Mouse (Mus musculus) liver, embryonic 16.5 days (tissue): ENCODE measurements at regions not wholly inside any gene's neighbourhood (a gene's known extent, or its start where the extent isn't known, plus 50 kb on each side); places are given as distances from the start of the nearest gene placed in this dataset.

Experiments
- ATAC-seq: fragments of 200-750 bp; cut with Nextera tagmentation; 2 replicates; pipeline ENCODE4 v1.8.0; 2017; ENCODE audit warnings: low read depth, mild to moderate bottlenecking, moderate number of reproducible peaks, moderate library complexity
- H3K27ac ChIP-seq: fragments of 300-500 bp; sonication (generic); 2 replicates; pipeline ENCODE4 v1.5.1; 2014; ENCODE audit warnings: mild to moderate bottlenecking, low read length
- H3K27me3 ChIP-seq: fragments of 300-500 bp; sonication (generic); 2 replicates; pipeline ENCODE4 v1.6.1; 2014; ENCODE audit warnings: low read depth, low read length, mixed read lengths; ENCODE audit not compliant: control insufficient read depth, insufficient read depth
- H3K36me3 ChIP-seq: fragments of 300-500 bp; sonication (generic); 2 replicates; pipeline ENCODE4 v1.6.1; 2014; ENCODE audit warnings: mild to moderate bottlenecking; ENCODE audit not compliant: control insufficient read depth, insufficient read depth
- H3K4me1 ChIP-seq: fragments of 300-500 bp; sonication (generic); 2 replicates; pipeline ENCODE4 v1.6.1; 2014; ENCODE audit warnings: low read depth, low read length, mixed read lengths; ENCODE audit not compliant: control insufficient read depth
- H3K4me2 ChIP-seq: fragments of 300-500 bp; sonication (generic); 2 replicates; pipeline ENCODE4 v1.6.1; 2014; ENCODE audit warnings: low read depth, low read length, mixed read lengths
- H3K4me3 ChIP-seq: fragments of 300-500 bp; sonication (generic); 2 replicates; pipeline ENCODE4 v1.5.1; 2014; ENCODE audit warnings: low read depth, mild to moderate bottlenecking, low read length
- H3K9ac ChIP-seq: fragments of 300-500 bp; sonication (generic); 2 replicates; pipeline ENCODE4 v1.6.1; 2014; ENCODE audit warnings: low read depth, low read length
- H3K9me3 ChIP-seq: fragments of 300-500 bp; sonication (generic); replicated peaks from 2 replicates; pipeline ENCODE4 v1.6.1; 2016; ENCODE audit warnings: low read length; ENCODE audit not compliant: control insufficient read depth
- WGBS: fragments of 180-500 bp; shearing (Covaris S2); extraction: QIAGEN DNeasy Blood & Tissue Kit; methylation state at CpG from one replicate; pipeline ENCODE4 v1.1.7; 2014; ENCODE audit not compliant: insufficient replicate concordance; 5-methylcytosine and 5-hydroxymethylcytosine counted together

DNA sequence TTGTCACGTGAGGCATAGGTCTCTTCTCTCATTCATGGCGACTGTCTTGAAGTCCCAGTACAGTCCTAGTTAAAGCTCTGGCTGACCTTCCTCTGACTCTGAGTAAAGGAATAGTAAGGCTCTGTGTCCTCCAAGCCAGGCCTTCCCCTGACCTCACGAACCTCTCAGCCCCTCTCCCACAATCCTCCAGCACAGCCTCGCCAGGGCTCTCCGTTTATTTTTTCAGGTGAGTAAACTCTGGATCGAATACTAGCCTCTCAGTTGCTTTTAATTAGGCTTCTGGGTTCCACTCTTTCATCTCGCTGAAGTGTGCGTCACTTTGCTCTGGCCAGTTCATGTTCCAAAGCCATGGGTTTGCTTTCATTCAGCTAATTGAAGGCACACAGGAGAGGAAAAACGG lies 133.8 kb downstream of the Mylk4 start:
- Histone ChIP-seq H3K27me3 (no peaks in the 10 kb centered on the region), H3K36me3 (no peaks in the 10 kb centered on the region), H3K4me2 (no peak overlapping the region), H3K4me3 (no peak overlapping the region), H3K4me1 (no peaks in the 10 kb centered on the region), H3K9me3 (no peaks in the 10 kb centered on the region), H3K9ac (no peak overlapping the region), H3K27ac (no peak overlapping the region)
- 59% methylated on average over 9 of the region's 9 CpGs for WGBS
- no peak for ATAC-seq

GRCm38 (mm10) chr13:32643030-32643750 lies 140.6 kb downstream of the Mylk4 start:
- Histone ChIP-seq H3K9ac (no peak overlapping the region), H3K36me3 (no peaks in the 10 kb centered on the region), H3K27ac (no peak overlapping the region), H3K4me1 (no peaks in the 10 kb centered on the region), H3K27me3 (no peaks in the 10 kb centered on the region), H3K4me3 (no peak overlapping the region), H3K9me3 (no peaks in the 10 kb centered on the region), H3K4me2 (no peak overlapping the region)
- no peak for ATAC-seq
- WGBS, result 35% methylated on average over 5 of the region's 5 CpGs

DNA sequence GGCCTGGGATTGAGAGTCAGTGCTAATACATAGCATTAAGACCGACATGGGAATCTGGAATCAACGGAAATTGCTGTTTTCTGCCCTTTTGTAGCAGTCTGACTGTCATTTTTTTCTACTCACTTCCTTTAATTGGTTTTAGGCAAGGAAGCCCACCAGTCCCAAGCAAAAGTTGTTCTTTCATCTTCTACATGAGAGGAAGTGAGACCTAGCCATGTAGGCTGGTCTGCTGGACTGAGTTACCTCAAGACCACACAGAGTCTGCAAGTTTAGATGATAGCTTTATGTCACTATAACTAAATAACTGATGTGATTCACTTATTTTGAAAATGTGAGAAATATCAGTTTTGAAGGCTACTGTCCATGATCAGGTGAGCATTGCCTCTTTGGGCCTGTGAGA lies 142.8 kb downstream of the Mylk4 start:
- 72% methylated on average over 2 of the region's 2 CpGs for WGBS
- Histone ChIP-seq H3K27me3 (no peaks in the 10 kb centered on the region), H3K9me3 (no peaks in the 10 kb centered on the region), H3K4me1 (no peaks in the 10 kb centered on the region), H3K4me3 (no peak overlapping the region), H3K36me3 (no peaks in the 10 kb centered on the region), H3K9ac (no peak overlapping the region), H3K4me2 (no peak overlapping the region), H3K27ac (no peak overlapping the region)
- no peak for ATAC-seq

- no peak for ATAC-seq
- no peaks in the 10 kb centered on the region for H3K4me1 ChIP-seq
Observed at GRCm38 (mm10) chr13:32630122-32630732, 153.5 kb downstream of the Mylk4 start.

GRCm38 (mm10) chr13:32613916-32614315 lies 169.8 kb downstream of the Mylk4 start:
- H3K4me2 ChIP-seq, result no peak overlapping the region
- no peaks in the 10 kb centered on the region for H3K9me3 ChIP-seq
- H3K9ac ChIP-seq, result no peak overlapping the region
- H3K27ac ChIP-seq, result no peak overlapping the region
- no peaks in the 10 kb centered on the region for H3K27me3 ChIP-seq
- 59% methylated on average over 6 of the region's 6 CpGs for WGBS
- H3K36me3 ChIP-seq, result no peaks in the 10 kb centered on the region
- ATAC-seq, result no peak
- no peak overlapping the region for H3K4me3 ChIP-seq
- H3K4me1 ChIP-seq, result no peaks in the 10 kb centered on the region

More at GRCm38 (mm10) chr13:32630122-32630732, 153.5 kb downstream of the Mylk4 start:
- Histone ChIP-seq H3K4me3 (no peak overlapping the region), H3K36me3 (no peaks in the 10 kb centered on the region), H3K9me3 (no peaks in the 10 kb centered on the region), H3K27ac (no peak overlapping the region), H3K27me3 (no peaks in the 10 kb centered on the region), H3K4me2 (no peak overlapping the region), H3K9ac (no peak overlapping the region)

- Histone ChIP-seq H3K9me3 (no peaks in the 10 kb centered on the region), H3K36me3 (no peaks in the 10 kb centered on the region), H3K4me2 (no peak overlapping the region), H3K4me1 (no peaks in the 10 kb centered on the region), H3K4me3 (no peak overlapping the region), H3K27ac (no peak overlapping the region), H3K27me3 (no peaks in the 10 kb centered on the region), H3K9ac (no peak overlapping the region)
- WGBS, result 47% methylated on average over 13 of the region's 13 CpGs
- no peak for ATAC-seq
Observed at GRCm38 (mm10) chr13:32611551-32612295, 172.0 kb downstream of the Mylk4 start.

GRCm38 (mm10) chr13:32610970-32611369 lies 172.8 kb downstream of the Mylk4 start:
- Histone ChIP-seq H3K9me3 (no peaks in the 10 kb centered on the region), H3K36me3 (no peaks in the 10 kb centered on the region), H3K4me1 (no peaks in the 10 kb centered on the region), H3K27me3 (no peaks in the 10 kb centered on the region), H3K9ac (no peak overlapping the region), H3K4me3 (no peak overlapping the region), H3K27ac (no peak overlapping the region), H3K4me2 (no peak overlapping the region)
- WGBS, result 38% methylated on average over 5 of the region's 5 CpGs
- no peak for ATAC-seq

- no peaks in the 10 kb centered on the region for H3K9me3 ChIP-seq
- H3K4me1 ChIP-seq, result no peaks in the 10 kb centered on the region
- 53% methylated on average over 3 of the region's 3 CpGs for WGBS
- no peak for ATAC-seq
- no peaks in the 10 kb centered on the region for H3K36me3 ChIP-seq
- H3K27me3 ChIP-seq, result no peaks in the 10 kb centered on the region
- H3K9ac ChIP-seq, result no peak overlapping the region
- H3K27ac ChIP-seq, result no peak overlapping the region
- H3K4me2 ChIP-seq, result no peak overlapping the region
- no peak overlapping the region for H3K4me3 ChIP-seq
Observed at GRCm38 (mm10) chr13:32608413-32608812, 175.3 kb downstream of the Mylk4 start.
